Mouse (Mus musculus): Measurements from ENCODE around the gene Timeless. TPM values are rescaled to one million over a fixed set of nuclear protein-coding genes. Genes with fewer than 3 reads are reported as not detected.
"Not testable (repeated sequence)": the region's sequence is repeated elsewhere in the genome, so short reads cannot be mapped to it uniquely, and the experiment has no call there.

Gene Timeless
- polyA plus RNA-seq, 1 experiment from 2014 or later: 89.7 TPM

DNA sequence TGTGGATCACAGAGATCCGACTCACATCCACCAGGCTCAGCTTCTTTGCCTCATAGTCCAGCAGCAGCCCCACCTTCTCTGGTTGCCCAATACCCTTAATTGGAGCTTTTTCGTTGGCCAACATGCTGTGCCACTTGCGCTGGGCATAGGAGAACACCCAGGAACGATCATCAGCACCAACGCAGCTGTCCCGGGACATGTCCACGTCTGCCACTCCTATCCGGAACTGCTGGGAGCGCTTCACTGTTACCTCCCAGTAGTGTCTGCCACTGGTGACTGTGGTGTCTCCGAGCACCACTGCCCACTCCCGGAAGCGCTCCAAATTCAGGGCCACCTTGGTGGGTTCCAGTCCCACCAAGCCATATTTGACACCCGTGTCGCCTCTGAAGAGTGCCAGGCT, 20.9 kb upstream of the Timeless start:
- Histone ChIP-seq H3K36me3 (ENCODE audit: control insufficient read depth, insufficient read depth, low read length) (no peaks in the 10 kb centered on the region), H3K27ac (ENCODE audit: low read depth, low read length) (no peak overlapping the region; the same call in 1 of the 2 replicates), H3K9me3 (ENCODE audit: control insufficient read depth, low read length) (no peaks in the 10 kb centered on the region), H3K4me1 (replicated peaks; ENCODE audit: control insufficient read depth, insufficient read depth, low read length) (peaks cover 6% of the 10 kb centered on the region; the same call in 1 of the 2 replicates), H3K27me3 (ENCODE audit: control insufficient read depth, insufficient read depth, low read length) (no peaks in the 10 kb centered on the region), H3K4me3 (ENCODE audit: low read depth, low read length) (peak overlapping the region; percentile 47), H3K4me2 (ENCODE audit: low read depth, low read length, severe bottlenecking) (peak overlapping the region; percentile 85), H3K9ac (ENCODE audit: low read length) (peak overlapping the region; percentile 41)
- 33% methylated on average over 14 of the region's 14 CpGs for WGBS
- DNase-seq (ENCODE audit: low spot score) (no peak), ATAC-seq (replicated peaks; ENCODE audit: low FRiP score) (peak; percentile 22; the same call in 1 of the 2 replicates)

DNA sequence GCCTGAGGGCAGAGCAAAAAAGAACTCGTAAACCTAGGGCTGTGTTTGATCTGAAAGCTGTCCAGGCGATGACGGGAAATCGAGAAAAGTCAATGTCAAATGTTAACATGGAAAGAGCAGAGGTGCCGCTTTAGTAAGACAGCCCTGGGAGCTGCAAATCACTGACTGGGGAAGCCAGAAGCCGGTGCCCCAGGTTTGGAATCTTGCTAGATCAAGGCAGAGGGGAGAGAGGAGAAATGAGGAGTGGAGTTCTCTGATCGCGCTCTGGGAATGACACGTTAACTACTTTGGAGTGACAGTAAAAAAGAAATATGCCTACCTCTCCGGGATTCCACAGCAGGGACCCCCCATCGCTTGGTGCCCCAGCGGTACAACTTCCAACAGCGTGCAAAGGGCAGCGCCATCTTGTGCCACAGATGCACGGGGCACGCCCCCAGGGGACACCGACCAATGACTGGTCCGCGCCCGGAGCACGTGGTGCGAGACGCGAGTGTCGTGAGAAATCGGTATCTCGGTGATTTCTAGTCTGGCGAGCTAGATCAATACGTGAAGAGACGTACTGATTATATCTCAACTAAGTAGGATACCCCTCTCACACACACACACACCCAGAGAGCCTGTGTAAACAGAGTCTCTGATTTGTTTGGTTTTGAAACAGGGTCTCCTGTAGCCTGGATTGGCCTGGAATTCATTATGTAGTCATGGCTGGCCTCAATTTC, 20.3 kb upstream of the Timeless start, which contains the start of gene Spryd4:
TSS of gene Spryd4 (minus strand) at position 418 of the 719 bp plus-strand sequence.
- Histone ChIP-seq H3K9me3 (ENCODE audit: control insufficient read depth, low read length) (no peaks in the 10 kb centered on the region), H3K9ac (ENCODE audit: low read length) (peak within 1 kb of the TSS; percentile 41), H3K27ac (ENCODE audit: low read depth, low read length) (no peak within 1 kb of the TSS; the same call in 1 of the 2 replicates), H3K4me2 (ENCODE audit: low read depth, low read length, severe bottlenecking) (peak within 1 kb of the TSS; percentile 85), H3K4me1 (replicated peaks; ENCODE audit: control insufficient read depth, insufficient read depth, low read length) (peaks cover 6% of the 10 kb centered on the region; the same call in 1 of the 2 replicates), H3K36me3 (ENCODE audit: control insufficient read depth, insufficient read depth, low read length) (no peaks in the 10 kb centered on the region), H3K27me3 (ENCODE audit: control insufficient read depth, insufficient read depth, low read length) (no peaks in the 10 kb centered on the region), H3K4me3 (ENCODE audit: low read depth, low read length) (peak within 1 kb of the TSS; percentile 47)
- WGBS: under 1% methylated on average over 30 of the region's 30 CpGs
- peak; percentile 96 for ATAC-seq (replicated peaks; ENCODE audit: low FRiP score)
- DNase-seq (ENCODE audit: low spot score): peak; percentile 95

DNA sequence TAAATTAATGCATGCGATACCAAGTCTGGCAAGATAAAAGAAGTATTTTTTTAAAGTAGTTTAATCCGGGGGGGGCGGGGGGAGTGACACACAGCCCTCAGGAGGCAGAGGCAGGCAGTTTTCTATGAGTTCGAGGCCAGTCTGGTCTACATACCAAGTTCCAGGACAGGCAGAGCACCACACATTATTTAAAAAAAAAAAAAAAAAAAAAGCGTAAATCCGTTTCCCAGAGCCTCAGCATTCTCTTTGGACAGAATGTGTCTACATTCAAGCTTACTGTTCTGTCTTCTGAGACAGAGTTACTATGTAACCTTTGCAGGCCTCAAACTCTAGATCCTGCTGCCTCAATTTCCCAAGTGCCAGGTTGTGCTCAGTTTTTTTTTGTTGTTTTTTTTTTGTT, 19.7 kb upstream of the Timeless start:
- ATAC-seq (replicated peaks; ENCODE audit: low FRiP score): no peak

DNA sequence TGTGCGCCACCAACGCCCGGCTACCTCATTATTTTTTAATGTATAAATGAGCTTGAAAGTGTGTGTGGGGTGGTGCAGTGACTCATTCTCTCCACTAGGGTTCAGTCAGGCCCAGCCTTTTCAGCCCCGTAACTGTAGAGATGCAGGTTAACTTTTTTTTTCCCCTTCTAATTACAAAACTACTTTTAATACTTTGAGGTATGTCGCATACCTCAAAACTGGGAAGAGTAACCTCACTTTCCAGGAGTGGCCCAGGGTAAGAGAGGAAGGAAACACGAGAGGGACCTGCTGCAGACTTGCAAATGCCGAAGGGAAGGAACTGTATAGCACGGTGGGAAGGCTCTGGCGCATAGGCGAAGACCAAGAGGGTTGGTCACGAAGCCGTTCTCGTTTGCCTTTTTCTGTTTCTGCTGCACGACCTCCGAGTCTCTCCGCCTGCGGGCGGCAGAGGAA, 19.0 kb upstream of the Timeless start:
- peak; percentile 78 for DNase-seq (ENCODE audit: low spot score)
- ATAC-seq (replicated peaks; ENCODE audit: low FRiP score): 0 out of 2 replicates have a peak, but pooled peaks have one; percentile 50
- H3K4me1 ChIP-seq (replicated peaks; ENCODE audit: control insufficient read depth, insufficient read depth, low read length): peaks cover 6% of the 10 kb centered on the region; the same call in 1 of the 2 replicates
- no peak overlapping the region for H3K9ac ChIP-seq (ENCODE audit: low read length)
- no peaks in the 10 kb centered on the region for H3K9me3 ChIP-seq (ENCODE audit: control insufficient read depth, low read length)
- no peaks in the 10 kb centered on the region for H3K36me3 ChIP-seq (ENCODE audit: control insufficient read depth, insufficient read depth, low read length)
- WGBS: 3% methylated on average over 18 of the region's 18 CpGs
- no peak overlapping the region for H3K27ac ChIP-seq (ENCODE audit: low read depth, low read length)
- H3K4me3 ChIP-seq (ENCODE audit: low read depth, low read length): peak overlapping the region; percentile 3
- H3K27me3 ChIP-seq (ENCODE audit: control insufficient read depth, insufficient read depth, low read length): no peaks in the 10 kb centered on the region
- H3K4me2 ChIP-seq (ENCODE audit: low read depth, low read length, severe bottlenecking): peak overlapping the region; percentile 38

More for the DNA sequence above, 19.7 kb upstream of the Timeless start:
- peak overlapping the region; percentile 85 for H3K4me2 ChIP-seq (ENCODE audit: low read depth, low read length, severe bottlenecking)
- peaks cover 6% of the 10 kb centered on the region; the same call in 1 of the 2 replicates for H3K4me1 ChIP-seq (replicated peaks; ENCODE audit: control insufficient read depth, insufficient read depth, low read length)
- H3K9ac ChIP-seq (ENCODE audit: low read length): peak overlapping the region; percentile 41
- peak overlapping the region; percentile 47 for H3K4me3 ChIP-seq (ENCODE audit: low read depth, low read length)
- no peaks in the 10 kb centered on the region for H3K27me3 ChIP-seq (ENCODE audit: control insufficient read depth, insufficient read depth, low read length)
- H3K9me3 ChIP-seq (ENCODE audit: control insufficient read depth, low read length): no peaks in the 10 kb centered on the region
- H3K36me3 ChIP-seq (ENCODE audit: control insufficient read depth, insufficient read depth, low read length): no peaks in the 10 kb centered on the region
- no peak overlapping the region for H3K27ac ChIP-seq (ENCODE audit: low read depth, low read length)
- 52% methylated on average over 6 of the region's 6 CpGs for WGBS
- no peak for DNase-seq (ENCODE audit: low spot score)

DNA sequence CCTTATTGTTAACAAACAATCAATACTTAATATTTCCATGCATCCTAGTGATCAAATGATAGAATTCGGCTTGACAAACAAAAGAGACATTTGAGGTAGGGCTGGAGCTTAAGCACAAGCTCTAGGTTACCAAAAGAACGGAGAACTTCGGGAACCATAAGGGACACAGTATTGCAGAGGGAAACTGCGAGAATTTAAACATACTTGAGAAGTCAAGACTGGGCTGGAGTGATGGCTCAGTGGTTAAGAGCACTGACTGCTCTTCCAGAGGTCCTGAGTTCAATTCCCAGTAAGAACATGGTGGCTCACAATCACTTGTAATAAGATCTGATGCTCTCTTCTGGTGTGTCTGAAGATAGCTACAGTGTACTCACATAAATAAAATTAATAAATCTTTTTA, 17.8 kb upstream of the Timeless start:
- ATAC-seq (replicated peaks; ENCODE audit: low FRiP score); H3K9ac ChIP-seq (ENCODE audit: low read length); H3K4me3 ChIP-seq (ENCODE audit: low read depth, low read length); H3K27ac ChIP-seq (ENCODE audit: low read depth, low read length); DNase-seq (ENCODE audit: low spot score); H3K27me3 ChIP-seq (ENCODE audit: control insufficient read depth, insufficient read depth, low read length); H3K4me2 ChIP-seq (ENCODE audit: low read depth, low read length, severe bottlenecking); H3K36me3 ChIP-seq (ENCODE audit: control insufficient read depth, insufficient read depth, low read length); H3K9me3 ChIP-seq (ENCODE audit: control insufficient read depth, low read length); H3K4me1 ChIP-seq (replicated peaks; ENCODE audit: control insufficient read depth, insufficient read depth, low read length): not testable (repeated sequence)
- 89% methylated on average over 4 of the region's 4 CpGs for WGBS

DNA sequence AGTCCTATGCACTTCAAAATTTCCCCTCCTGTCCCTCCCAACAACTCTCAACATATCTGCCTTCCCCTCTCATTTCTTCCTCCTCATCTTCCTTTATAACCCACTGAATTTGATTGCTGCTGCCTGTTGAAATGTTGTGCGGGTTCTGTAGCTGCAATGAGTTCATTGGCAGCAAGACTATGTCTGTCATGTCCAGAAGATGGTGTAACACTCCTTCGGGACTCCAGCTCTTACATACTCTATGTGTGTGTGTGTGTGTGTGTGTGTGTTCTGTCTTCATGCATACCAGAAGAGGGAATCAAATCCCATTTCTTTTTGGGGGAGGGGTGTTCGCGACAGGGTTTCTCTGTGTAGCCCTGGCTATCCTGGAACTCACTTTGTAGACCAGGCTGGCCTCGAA, 16.9 kb upstream of the Timeless start:
- ATAC-seq (replicated peaks; ENCODE audit: low FRiP score): no peak

DNA sequence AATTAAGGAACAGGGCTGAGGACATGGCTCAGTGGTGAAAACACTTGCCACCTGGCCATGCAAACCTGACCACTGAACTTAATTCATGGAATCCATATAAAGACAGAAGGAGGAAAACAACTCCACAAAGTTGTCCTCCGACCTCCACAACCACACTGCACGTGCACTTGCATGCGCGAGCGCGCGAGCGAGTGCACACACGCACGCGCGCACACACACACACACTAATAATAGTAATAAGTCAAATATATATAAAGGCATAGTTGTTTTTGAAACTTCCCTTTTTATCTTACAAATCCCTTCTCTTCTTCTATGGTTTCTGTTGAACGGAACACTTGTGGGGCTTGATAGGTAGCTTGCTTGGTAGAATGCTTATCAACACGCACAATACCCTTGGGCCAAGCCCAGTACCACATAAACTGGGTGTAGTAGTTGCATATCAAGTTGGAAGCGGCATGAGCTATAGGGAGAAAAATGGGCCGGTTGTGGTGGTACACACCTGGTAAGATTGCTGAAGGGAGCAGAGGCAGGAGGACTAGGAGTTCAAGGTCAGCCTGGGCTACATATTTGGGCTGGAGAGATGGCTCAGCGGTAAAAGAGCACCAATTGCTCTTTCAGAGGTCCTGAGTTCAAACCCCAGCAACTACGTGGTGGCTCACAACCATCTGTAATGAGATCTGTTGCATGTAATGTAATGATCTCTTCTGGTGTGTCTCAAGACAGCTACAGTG, 13.3 kb upstream of the Timeless start:
- H3K27ac ChIP-seq (ENCODE audit: low read depth, low read length): no peak overlapping the region
- no peak overlapping the region for H3K4me3 ChIP-seq (ENCODE audit: low read depth, low read length)
- no peak for ATAC-seq (replicated peaks; ENCODE audit: low FRiP score)
- WGBS: 93% methylated on average over 18 of the region's 18 CpGs
- H3K9ac ChIP-seq (ENCODE audit: low read length): no peak overlapping the region
- H3K4me2 ChIP-seq (ENCODE audit: low read depth, low read length, severe bottlenecking): no peak overlapping the region
- H3K4me1 ChIP-seq (replicated peaks; ENCODE audit: control insufficient read depth, insufficient read depth, low read length): no peaks in the 10 kb centered on the region
- no peaks in the 10 kb centered on the region for H3K9me3 ChIP-seq (ENCODE audit: control insufficient read depth, low read length)
- no peaks in the 10 kb centered on the region for H3K36me3 ChIP-seq (ENCODE audit: control insufficient read depth, insufficient read depth, low read length)
- H3K27me3 ChIP-seq (ENCODE audit: control insufficient read depth, insufficient read depth, low read length): no peaks in the 10 kb centered on the region
- DNase-seq (ENCODE audit: low spot score): no peak

More for the DNA sequence above, 16.9 kb upstream of the Timeless start:
- no peak overlapping the region for H3K27ac ChIP-seq (ENCODE audit: low read depth, low read length)
- H3K36me3 ChIP-seq (ENCODE audit: control insufficient read depth, insufficient read depth, low read length): no peaks in the 10 kb centered on the region
- no peaks in the 10 kb centered on the region for H3K27me3 ChIP-seq (ENCODE audit: control insufficient read depth, insufficient read depth, low read length)
- no peak for DNase-seq (ENCODE audit: low spot score)
- H3K9me3 ChIP-seq (ENCODE audit: control insufficient read depth, low read length): no peaks in the 10 kb centered on the region
- no peak overlapping the region for H3K9ac ChIP-seq (ENCODE audit: low read length)
- 87% methylated on average over 5 of the region's 5 CpGs for WGBS
- no peak overlapping the region for H3K4me3 ChIP-seq (ENCODE audit: low read depth, low read length)
- no peak overlapping the region for H3K4me2 ChIP-seq (ENCODE audit: low read depth, low read length, severe bottlenecking)
- H3K4me1 ChIP-seq (replicated peaks; ENCODE audit: control insufficient read depth, insufficient read depth, low read length): peaks cover 6% of the 10 kb centered on the region; the same call in 1 of the 2 replicates

DNA sequence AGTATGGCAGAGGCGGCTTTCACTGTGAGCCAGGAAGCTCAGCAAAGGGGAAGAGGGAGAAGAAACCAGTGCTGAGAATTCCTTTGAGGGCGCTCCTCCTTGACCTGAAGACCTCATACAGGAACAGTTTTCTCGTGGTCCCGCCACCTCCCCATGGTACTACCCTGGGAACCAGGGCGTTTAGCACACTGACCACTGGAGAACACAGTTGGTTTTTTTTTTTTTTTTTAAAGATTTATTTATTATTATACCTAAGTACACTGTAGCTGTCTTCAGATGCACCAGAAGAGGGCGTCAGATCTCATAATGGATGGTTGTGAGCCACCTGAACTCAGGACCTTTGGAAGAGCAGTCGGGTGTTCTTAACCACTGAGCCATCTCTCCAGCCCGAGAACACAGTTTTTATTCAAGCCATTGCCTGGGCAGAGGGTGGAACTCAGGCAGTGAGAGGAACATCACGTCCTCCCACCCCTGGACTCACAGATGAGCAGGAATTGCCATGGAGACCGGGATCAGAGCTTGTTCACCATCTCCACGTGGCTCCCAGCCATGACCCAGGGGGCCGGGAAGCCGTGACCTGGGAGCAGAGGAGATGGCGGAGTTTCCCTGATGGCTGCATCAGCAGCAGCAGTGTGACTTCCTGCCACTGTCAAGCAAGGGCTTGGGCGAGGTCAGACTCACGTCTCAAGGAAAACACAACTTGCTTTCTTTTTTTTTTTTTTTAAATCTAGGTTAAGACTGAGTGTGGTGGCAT, 10.2 kb upstream of the Timeless start:
- DNase-seq (ENCODE audit: low spot score) (no peak), ATAC-seq (replicated peaks; ENCODE audit: low FRiP score) (no peak)
- Histone ChIP-seq H3K4me2 (ENCODE audit: low read depth, low read length, severe bottlenecking) (no peak overlapping the region), H3K4me1 (replicated peaks; ENCODE audit: control insufficient read depth, insufficient read depth, low read length) (peaks cover 2% of the 10 kb centered on the region; the same call in 1 of the 2 replicates), H3K9ac (ENCODE audit: low read length) (no peak overlapping the region), H3K9me3 (ENCODE audit: control insufficient read depth, low read length) (no peaks in the 10 kb centered on the region), H3K36me3 (ENCODE audit: control insufficient read depth, insufficient read depth, low read length) (no peaks in the 10 kb centered on the region), H3K4me3 (ENCODE audit: low read depth, low read length) (no peak overlapping the region), H3K27me3 (ENCODE audit: control insufficient read depth, insufficient read depth, low read length) (no peaks in the 10 kb centered on the region), H3K27ac (ENCODE audit: low read depth, low read length) (no peak overlapping the region)
- WGBS: 72% methylated on average over 16 of the region's 16 CpGs
